Mouse (Mus musculus) adrenal gland, postnatal 14 days (tissue): ENCODE measurements at regions not wholly inside any gene's neighbourhood (a gene's known extent, or its start where the extent isn't known, plus 50 kb on each side); places are given as distances from the start of the nearest gene placed in this dataset.

Experiments used
- DNase-seq: peaks from one replicate; pipeline ENCODE4 v3.0.0; 2021; ENCODE audit warnings: mixed read lengths

DNA sequence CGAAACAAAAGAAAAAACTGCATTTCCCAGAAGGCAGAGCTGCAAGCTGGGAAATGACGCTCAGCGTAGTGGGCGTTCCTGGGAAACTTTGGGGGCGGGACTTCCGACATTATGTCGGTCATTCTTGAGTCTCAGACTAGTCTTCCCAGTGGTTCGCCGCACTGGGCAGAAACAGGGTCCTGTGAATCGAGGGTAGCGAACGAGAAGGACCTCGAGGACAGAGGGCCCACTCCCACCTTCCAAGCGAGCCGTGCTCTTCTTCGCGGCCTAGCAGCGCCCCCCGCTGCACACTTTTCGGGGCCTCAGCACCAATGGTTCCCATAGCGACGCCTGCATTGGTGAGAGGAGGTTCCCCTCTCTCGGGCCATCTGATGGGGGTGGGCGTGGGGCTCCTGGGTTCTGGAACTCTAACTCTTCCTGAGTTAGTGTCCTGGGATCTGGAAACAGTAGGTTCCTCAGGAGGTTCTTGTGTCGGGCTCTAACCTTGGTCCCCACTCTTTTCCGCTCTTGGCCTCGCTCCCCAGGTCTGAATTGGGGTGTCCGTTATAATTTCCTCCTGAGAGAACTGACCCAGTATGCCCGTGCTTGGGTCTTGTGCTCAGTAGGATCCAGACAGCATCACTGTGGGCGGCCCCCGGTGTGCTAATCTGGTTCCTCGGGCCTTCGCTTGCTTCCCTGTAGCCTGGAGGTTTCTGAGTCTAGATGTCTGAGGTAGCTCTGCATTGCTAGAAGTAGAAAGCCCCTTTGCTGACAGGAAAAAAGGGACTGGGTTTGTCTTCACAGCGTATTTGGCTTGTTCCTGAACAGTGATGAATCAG is 52.8 kb upstream of the Gramd1a start:
- peak; percentile 86 for DNase-seq

- DNase-seq: no peak
Measured at GRCm38 (mm10) chr7:31207563-31208236, 52.0 kb upstream of the Gramd1a start.
